ENCODE assay signal across 27 mouse cellular contexts in the genomic region with DNA sequence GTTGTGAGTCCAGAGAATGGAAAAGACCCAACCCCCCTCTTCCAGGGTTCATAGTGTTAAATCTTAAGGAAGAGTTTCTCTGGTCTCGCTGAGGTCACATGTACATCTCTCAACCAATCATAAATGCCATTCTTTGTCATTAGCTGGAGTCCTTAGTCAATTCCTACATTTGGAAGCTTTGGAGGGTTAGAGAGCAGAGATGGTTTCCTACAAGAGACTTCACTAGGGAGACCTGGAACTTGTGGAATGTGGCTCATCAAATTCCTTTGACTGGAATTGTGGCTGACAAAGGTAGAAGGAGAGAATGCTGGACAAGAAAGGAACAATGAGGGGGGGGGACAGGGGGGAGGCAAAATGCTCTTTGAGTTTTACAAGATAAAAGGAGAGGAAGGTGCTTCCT.
"Had no signal": no experiment of that assay in that cellular context is flagged by ENCODE, and none has a peak within 500 bp of the region (broad histone marks: within the 10 kb centered on the region; RNA-seq: fewer than 3 reads in every experiment).

No protein-coding gene starts in this region.

- H3K4me1 ChIP-seq: heart, embryonic 13.5 days; heart, embryonic 15.5 days; liver, embryonic 13.5 days; liver, embryonic 15.5 days had no signal

- H3K27ac ChIP-seq: heart, adult 2 months; heart, embryonic 13.5 days; heart, embryonic 15.5 days; hindbrain, embryonic 10.5 days; hindbrain, embryonic 12.5 days; hindbrain, embryonic 14.5 days; intestine, embryonic 15.5 days; kidney, embryonic 15.5 days; kidney, postnatal 0 days; limb, embryonic 10.5 days; limb, embryonic 12.5 days; liver, embryonic 13.5 days; liver, embryonic 15.5 days had no signal

- H3K4me3 ChIP-seq: heart, adult 2 months; heart, embryonic 13.5 days; heart, embryonic 15.5 days; hindbrain, embryonic 10.5 days; hindbrain, embryonic 12.5 days; intestine, embryonic 15.5 days; kidney, embryonic 15.5 days; limb, embryonic 10.5 days; limb, embryonic 12.5 days; liver, embryonic 13.5 days; liver, embryonic 15.5 days had no signal

- DNase-seq: gastrocnemius, postnatal 14 days; gastrocnemius, postnatal 36 days; heart, adult 11 months; heart, adult 2 months; heart, postnatal 14 days; heart, postnatal 4 days; kidney, adult 11 months; kidney, adult 2 months; kidney, adult 9 months; kidney, postnatal 14 days; kidney, postnatal 36 days; layer of hippocampus, adult 9-11 months; layer of hippocampus, postnatal 36 days; liver; liver, embryonic 13.5 days; liver, postnatal 0 days had no signal
